9 mouse cellular contexts compared by ENCODE assay signal in the genomic region with DNA sequence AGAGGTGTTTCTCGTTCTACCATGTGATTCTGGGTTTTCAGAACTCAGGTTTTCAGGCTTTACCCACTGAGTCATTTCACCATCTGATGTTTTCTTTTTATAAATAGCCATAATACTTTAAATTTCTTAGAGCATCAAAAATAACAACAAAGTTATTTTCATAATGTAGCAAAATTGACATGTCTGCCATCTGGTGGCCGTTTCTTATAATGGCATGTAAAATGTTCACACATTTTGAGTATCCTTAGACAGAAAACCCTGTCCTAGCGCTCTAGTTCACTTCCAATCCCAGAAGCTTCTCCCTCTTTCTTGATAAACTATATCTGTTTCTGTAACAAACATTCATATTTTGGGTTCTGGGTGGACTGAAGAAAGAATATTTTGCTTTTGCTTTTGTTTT. TPM values are rescaled to one million over a fixed set of nuclear protein-coding genes. Genes with fewer than 3 reads are reported as not detected.
DNase-seq lines count a peak whose midpoint lies in the region; ATAC-seq and TF ChIP-seq lines count a peak whose summit lies in the region.
"Had no signal": no experiment of that assay in that cellular context is flagged by ENCODE, and none has a peak within 500 bp of the region (broad histone marks: within the 10 kb centered on the region; RNA-seq: fewer than 3 reads in every experiment).

No protein-coding gene starts in this region.

- peak; percentile 79 for ATAC-seq in megakaryocyte progenitor cell, adult 5-6 weeks (replicated peaks; ENCODE audit: poor library complexity)

- 14% methylated on average over 3 of the region's 3 CpGs for WGBS in heart, adult 2 months
- WGBS in heart, embryonic 10.5 days = 25% methylated on average over 3 of the region's 3 CpGs

- no peaks in the 10 kb centered on the region for H3K79me2 ChIP-seq in heart, adult 2 months (replicated peaks; ENCODE audit: control insufficient read depth, insufficient read depth, low read length)

- intact Hi-C loops in heart, adult 2 months (cut with DNase I) = loop anchor here (2.0 to 5.0 kb wide), 6 partner anchors 35 to 495 kb away; no protein-coding TSS in a partner anchor

- no peak for DNase-seq in heart, adult 2 months
- no peak for DNase-seq in heart, embryonic 10.5 days (ENCODE audit: low spot score)
- DNase-seq in spleen, postnatal 4 days (ENCODE audit: low spot score in 2 of 2) = peak; percentile 36 to 71
- DNase-seq in spleen, adult 12 weeks (ENCODE audit: low spot score) = no peak
- peak; percentile 46 for DNase-seq in c-Kit-negative CD71-positive TER-119-positive erythroid progenitor cells, embryonic 14.5 days (ENCODE audit: low read depth, low spot score)
- peak; percentile 10 for DNase-seq in hindlimb bud, embryonic 11.5 days (ENCODE audit: extremely low spot score, low read depth, low spot score)
- no peak for DNase-seq in frontal cortex, postnatal 10 days (ENCODE audit: low spot score in 2 of 2)

- no peak overlapping the region for H3K27ac ChIP-seq in heart, adult 2 months
- no peak overlapping the region for H3K27ac ChIP-seq in heart, embryonic 10.5 days
- H3K27ac ChIP-seq: limb, embryonic 12.5 days had no signal

- TF ChIP-seq EP300 in heart, adult 2 months (IDR thresholded peaks at IDR 0.05; ENCODE audit: insufficient read depth, low read depth, low read length) = no peak

- no peaks in the 10 kb centered on the region for H3K9me3 ChIP-seq in heart, embryonic 10.5 days
- H3K9me3 ChIP-seq: limb, embryonic 12.5 days had no signal

- TF ChIP-seq POLR2A in heart, adult 2 months (IDR thresholded peaks at IDR 0.05; ENCODE audit: insufficient read depth, low read depth, low read length) = no peak

- TF ChIP-seq CTCF in heart, adult 2 months (IDR thresholded peaks at IDR 0.05) = peak; percentile 85

- H3K36me3 ChIP-seq in heart, adult 2 months (ENCODE audit: control insufficient read depth, insufficient read depth, low read length) = no peaks in the 10 kb centered on the region
- H3K36me3 ChIP-seq in heart, embryonic 10.5 days = no peaks in the 10 kb centered on the region
- H3K36me3 ChIP-seq: limb, embryonic 12.5 days had no signal

- H3K27me3 ChIP-seq in heart, adult 2 months (ENCODE audit: control insufficient read depth, insufficient read depth, low read length) = no peaks in the 10 kb centered on the region
- H3K27me3 ChIP-seq in heart, embryonic 10.5 days (ENCODE audit: insufficient read depth, poor library complexity, severe bottlenecking) = no peaks in the 10 kb centered on the region
- H3K27me3 ChIP-seq: limb, embryonic 12.5 days had no signal

- no peaks in the 10 kb centered on the region for H3K4me1 ChIP-seq in heart, adult 2 months (ENCODE audit: control insufficient read depth, insufficient read depth, low read length)
- H3K4me1 ChIP-seq in heart, embryonic 10.5 days = no peaks in the 10 kb centered on the region
- H3K4me1 ChIP-seq: limb, embryonic 12.5 days had no signal

- no peak overlapping the region for H3K4me3 ChIP-seq in heart, adult 2 months
- H3K4me3 ChIP-seq in heart, embryonic 10.5 days = no peak overlapping the region
- H3K4me3 ChIP-seq: limb, embryonic 12.5 days had no signal

- H3K9ac ChIP-seq in heart, adult 2 months (ENCODE audit: low read depth, low read length) = no peak overlapping the region
- H3K9ac ChIP-seq: limb, embryonic 12.5 days had no signal

RNA-seq across cellular contexts. Expression of a gene that starts 26.3 kb away (rescaled TPM):
- total RNA-seq in heart, adult 2 months (2021) = 1 to 10 TPM; 7.9 to 8.2 TPM
- polyA plus RNA-seq in heart, adult 2 months (2012; rRNA removed) = 1.6 and 3.2 TPM in 2 replicates
- 6.2 and 9.1 TPM in 2 replicates for polyA plus RNA-seq in heart, embryonic 10.5 days (2016; fragmentation: Nextera tagmentation; extraction: Ambion mirVana)
- total RNA-seq in megakaryocyte progenitor cell, adult 5-6 weeks (2015) = 56.7 and 62.2 TPM in 2 replicates
- 52.8 and 57.6 TPM in 2 replicates for total RNA-seq in megakaryocyte progenitor cell, adult 5-6 weeks (2017)

RNA-seq across cellular contexts. Expression of a gene that starts 28.0 kb away (rescaled TPM):
- 1 to 10 TPM in 1 of 2 experiments, under 1 TPM in 1; 0.68 to 1.0 TPM for total RNA-seq in heart, adult 2 months (2021)
- 1.2 and 1.8 TPM in 2 replicates for polyA plus RNA-seq in heart, adult 2 months (2012; rRNA removed)
- polyA plus RNA-seq in heart, embryonic 10.5 days (2016; fragmentation: Nextera tagmentation; extraction: Ambion mirVana) = 0.19 and 0.78 TPM in 2 replicates
- 78.1 and 81.2 TPM in 2 replicates for total RNA-seq in megakaryocyte progenitor cell, adult 5-6 weeks (2015)
- 45.3 and 57.6 TPM in 2 replicates for total RNA-seq in megakaryocyte progenitor cell, adult 5-6 weeks (2017)

RNA-seq across cellular contexts. Expression of a gene that starts 55.2 kb away (rescaled TPM):
- total RNA-seq in heart, adult 2 months (2021) = not detected
- not detected in 2 replicates for polyA plus RNA-seq in heart, adult 2 months (2012; rRNA removed)
- 0.13 and 1.4 TPM in 2 replicates for polyA plus RNA-seq in heart, embryonic 10.5 days (2016; fragmentation: Nextera tagmentation; extraction: Ambion mirVana)
- 0.51 and 1.9 TPM in 2 replicates for total RNA-seq in megakaryocyte progenitor cell, adult 5-6 weeks (2015)
- 0.20 and 1.9 TPM in 2 replicates for total RNA-seq in megakaryocyte progenitor cell, adult 5-6 weeks (2017)
- polyA plus RNA-seq: limb, embryonic 12.5 days had no signal

Comparison
In these comparisons a context has a peak if more than half of its experiments do, and no peak if none do; other contexts are left out.
1. DNase-seq: peak in spleen, postnatal 4 days (2 of 2), c-Kit-negative CD71-positive TER-119-positive erythroid progenitor cells, embryonic 14.5 days (single experiment) and hindlimb bud, embryonic 11.5 days (single experiment); none in heart, adult 2 months (0 of 2), heart, embryonic 10.5 days (single experiment), spleen, adult 12 weeks (single experiment) and frontal cortex, postnatal 10 days (0 of 2).
2. RNA of a gene that starts 26.3 kb away (total RNA-seq): 52.8 to 62.2 TPM in megakaryocyte progenitor cell, adult 5-6 weeks; 7.9 to 8.2 TPM in heart, adult 2 months; every median in the first group is over 4 times any median in the second.
3. RNA of a gene that starts 28.0 kb away (total RNA-seq): 45.3 to 81.2 TPM in megakaryocyte progenitor cell, adult 5-6 weeks; 0.68 to 1.0 TPM in heart, adult 2 months; every median in the first group is over 10 times any median in the second.